Comparison of ENCODE assay signal across 8 mouse cellular contexts in the genomic region with DNA sequence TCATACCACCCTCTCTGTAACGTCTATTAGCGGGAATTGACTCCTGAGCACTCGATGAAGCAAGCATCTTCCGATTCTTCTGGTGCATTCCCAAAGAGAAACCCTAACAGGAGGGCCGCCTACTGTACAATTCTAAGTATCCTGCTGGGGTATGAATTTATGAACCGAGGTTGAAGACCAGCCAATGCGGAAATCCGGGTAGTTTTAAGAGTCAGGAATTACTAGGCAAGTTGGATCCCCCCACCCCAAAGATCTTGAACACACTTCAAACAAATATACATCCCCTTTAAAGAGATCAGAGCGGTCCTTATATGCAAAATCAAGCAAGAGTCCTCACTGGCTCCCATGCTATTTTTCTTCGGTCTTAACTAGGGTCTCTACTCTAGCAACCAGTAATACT. TPM values are rescaled to one million over a fixed set of nuclear protein-coding genes. Genes with fewer than 3 reads are reported as not detected.
A peak's percentile ranks its signal among the peaks of the same experiment; 100 is the strongest.
DNase-seq lines count a peak whose midpoint lies in the region; ATAC-seq and TF ChIP-seq lines count a peak whose summit lies in the region.

No protein-coding gene starts in this region.

- H3K36me3 ChIP-seq in E14TG2a.4 (ENCODE audit: insufficient read depth, low read length): peaks cover 30% of the 10 kb centered on the region
- no peaks in the 10 kb centered on the region for H3K36me3 ChIP-seq in lung, embryonic 15.5 days

- H3K9me3 ChIP-seq in E14TG2a.4 (ENCODE audit: low read length): no peaks in the 10 kb centered on the region
- H3K9me3 ChIP-seq in lung, embryonic 15.5 days: no peaks in the 10 kb centered on the region

- under 1% methylated on average over 10 of the region's 10 CpGs for WGBS in lung, embryonic 15.5 days

- peak overlapping the region; percentile 95 for H3K9ac ChIP-seq in lung, embryonic 15.5 days

- H3K27ac ChIP-seq in lung, embryonic 15.5 days: peak overlapping the region; percentile 98

- H3K27me3 ChIP-seq in E14TG2a.4 (ENCODE audit: insufficient read depth, low read length): 0 out of 2 replicates have a peak, but pooled peaks cover 5% of the 10 kb centered on the region
- no peaks in the 10 kb centered on the region for H3K27me3 ChIP-seq in lung, embryonic 15.5 days

- peak overlapping the region; percentile 81 for H3K4me2 ChIP-seq in lung, embryonic 15.5 days

- ATAC-seq in lung, embryonic 15.5 days (ENCODE audit: borderline replicate concordance, extremely low read depth, low FRiP score, low TSS enrichment): no peak

- peak overlapping the region; percentile 98 for H3K4me3 ChIP-seq in E14TG2a.4 (replicated peaks; ENCODE audit: low read length)
- peak overlapping the region; percentile 80 for H3K4me3 ChIP-seq in lung, embryonic 15.5 days

- TF ChIP-seq CTCF in E14TG2a.4 (conservative IDR thresholded peaks at IDR 0.05; ENCODE audit: low read length): no peak

- DNase-seq in embryo, embryonic 10.5 days (ENCODE audit: low spot score): peak; percentile 46
- no peak for DNase-seq in embryo, embryonic 10 days (ENCODE audit: low spot score)
- DNase-seq in cerebellum, postnatal 10 days: peak; percentile 40 to 62
- DNase-seq in heart, adult 18-20 months: peak; percentile 38 to 60
- DNase-seq in kidney, adult 18-20 months: peak; percentile 32
- DNase-seq in right cerebral cortex, postnatal 10 days (ENCODE audit: low spot score in 2 of 2): peak; percentile 34 to 43

- peaks cover 47% of the 10 kb centered on the region for H3K4me1 ChIP-seq in E14TG2a.4 (replicated peaks; ENCODE audit: low read depth, low read length)
- H3K4me1 ChIP-seq in lung, embryonic 15.5 days: peaks cover 34% of the 10 kb centered on the region

RNA-seq across cellular contexts. Expression of gene Prrc2c, which starts 0.9 kb away (rescaled TPM):
- total RNA-seq in heart, adult 18-20 months (2021): 10 to 100 TPM; 60.7 to 78.1 TPM
- 136 and 140 TPM in 2 replicates for polyA plus RNA-seq in lung, embryonic 15.5 days (2015; fragmentation: Nextera tagmentation; extraction: Ambion mirVana)
